In genomic region chr4:61555887-61556286, GRCm38 (mm10) we compare ENCODE assay signal across 10 mouse cellular contexts. TPM values are rescaled to one million over a fixed set of nuclear protein-coding genes. Genes with fewer than 3 reads are reported as not detected.
DNase-seq lines count a peak whose midpoint lies in the region.
"Had no signal": no experiment of that assay in that cellular context is flagged by ENCODE, and none has a peak within 500 bp of the region (broad histone marks: within the 10 kb centered on the region; RNA-seq: fewer than 3 reads in every experiment).

No protein-coding gene starts in this region.

- DNase-seq in adrenal gland, adult (ENCODE audit: inconsistent age in 2 of 2, low spot score in 1 of 2), result peak; percentile 9 to 67
- DNase-seq in cerebellum, postnatal 25 days, result peak; percentile 8 to 21
- DNase-seq in heart, postnatal 4 days, result peak; percentile 25
- peak; percentile 51 to 58 for DNase-seq in kidney, postnatal 25 days
- DNase-seq in left cerebral cortex, adult 18-20 months (ENCODE audit: low spot score in 2 of 2), result peak; percentile 33 to 35
- DNase-seq in lung, postnatal 36 days, result peak; percentile 3
- peak; percentile 16 for DNase-seq in right cerebral cortex, postnatal 4 days

RNA-seq across cellular contexts. Expression of gene Mup16, which starts 36.6 kb away (rescaled TPM):
- not detected for total RNA-seq in heart, postnatal 4 days (2021)
- total RNA-seq in left cerebral cortex, adult 18-20 months (2021), result not detected
- total RNA-seq: gastrocnemius, postnatal 14 days; megakaryocyte, adult 5-6 weeks; neutrophil, adult 5-6 weeks had no signal

RNA-seq across cellular contexts. Expression of gene Mup17, which starts 39.8 kb away (rescaled TPM):
- total RNA-seq in heart, postnatal 4 days (2021), result not detected
- not detected for total RNA-seq in left cerebral cortex, adult 18-20 months (2021)
- total RNA-seq: gastrocnemius, postnatal 14 days; megakaryocyte, adult 5-6 weeks; neutrophil, adult 5-6 weeks had no signal

Comparison
In these comparisons a context has a peak if more than half of its experiments do, and no peak if none do; other contexts are left out.
1. Peak in every context shown above with its lines: DNase-seq.
2. DNase-seq: peak in every context shown above with its lines; median percentile 54 in kidney, postnatal 25 days; 38 in adrenal gland, adult; 34 in left cerebral cortex, adult 18-20 months; 25 in heart, postnatal 4 days; 16 in right cerebral cortex, postnatal 4 days; 14 in cerebellum, postnatal 25 days; 3 in lung, postnatal 36 days.